Mouse (Mus musculus) liver, embryonic 12.5 days (tissue): Measurements from ENCODE around the gene Gpt2. TPM values are rescaled to one million over a fixed set of nuclear protein-coding genes. Genes with fewer than 3 reads are reported as not detected.

Source experiments
- ATAC-seq: fragments of 200-750 bp; cut with Nextera tagmentation; 2 replicates; pipeline ENCODE4 v1.8.0; 2017; ENCODE audit warnings: moderate number of reproducible peaks, mild to moderate bottlenecking, moderate library complexity
- H3K27ac ChIP-seq: fragments of 300-500 bp; sonication (generic); 2 replicates; pipeline ENCODE4 v1.5.1; 2016; ENCODE audit warnings: mild to moderate bottlenecking
- H3K27me3 ChIP-seq: fragments of 300-500 bp; sonication (generic); replicated peaks from 2 replicates; pipeline ENCODE4 v1.6.1; 2016; ENCODE audit warnings: mild to moderate bottlenecking, moderate library complexity
- H3K36me3 ChIP-seq: fragments of 300-500 bp; sonication (generic); 2 replicates; pipeline ENCODE4 v1.6.1; 2016; ENCODE audit warnings: mild to moderate bottlenecking, moderate library complexity
- H3K4me1 ChIP-seq: fragments of 300-500 bp; sonication (generic); 2 replicates; pipeline ENCODE4 v1.6.1; 2016
- H3K4me2 ChIP-seq: fragments of 300-500 bp; sonication (generic); 2 replicates; pipeline ENCODE4 v1.6.1; 2016; ENCODE audit warnings: mild to moderate bottlenecking, moderate library complexity
- H3K4me3 ChIP-seq: fragments of 300-500 bp; sonication (generic); 2 replicates; pipeline ENCODE4 v1.5.1; 2016; ENCODE audit warnings: mild to moderate bottlenecking, moderate library complexity
- H3K9ac ChIP-seq: fragments of 300-500 bp; sonication (generic); 2 replicates; pipeline ENCODE4 v1.6.1; 2016; ENCODE audit warnings: mild to moderate bottlenecking, moderate library complexity
- H3K9me3 ChIP-seq: fragments of 300-500 bp; sonication (generic); replicated peaks from 2 replicates; pipeline ENCODE4 v1.6.1; 2016; ENCODE audit warnings: mild to moderate bottlenecking, moderate library complexity
- WGBS: fragments of 180-500 bp; shearing (Covaris S2); methylation state at CpG from one replicate; pipeline ENCODE4 v1.1.7; 2016; ENCODE audit not compliant: insufficient replicate concordance; 5-methylcytosine and 5-hydroxymethylcytosine counted together
- polyA plus RNA-seq: library from polyadenylated mRNA; unstranded; fragments of >200 nt; fragmentation: Nextera tagmentation; extraction: Ambion mirVana; gene quantifications from 2 replicates; pipeline ENCODE4 v1.2.1, GENCODE M21; 2016

Gpt2 gene
- polyA plus RNA-seq, 1 experiment from 2014 or later, result 18.5 TPM

- Histone ChIP-seq H3K9me3 (no peaks in the 10 kb centered on the region), H3K36me3 (no peaks in the 10 kb centered on the region), H3K9ac (no peak overlapping the region), H3K4me2 (no peak overlapping the region), H3K27ac (no peak overlapping the region), H3K4me1 (peaks cover 16% of the 10 kb centered on the region), H3K4me3 (no peak overlapping the region), H3K27me3 (peaks cover 14% of the 10 kb centered on the region)
- no peak for ATAC-seq
These were observed 3.7 kb upstream of the Gpt2 start for GRCm38 (mm10) chr8:85488631-85489030.

GRCm38 (mm10) chr8:85489546-85489945, 2.8 kb upstream of the Gpt2 start:
- H3K4me2 ChIP-seq, result no peak overlapping the region
- no peak overlapping the region for H3K27ac ChIP-seq
- no peak overlapping the region for H3K4me3 ChIP-seq
- 78% methylated on average over 8 of the region's 8 CpGs for WGBS
- peaks cover 21% of the 10 kb centered on the region for H3K27me3 ChIP-seq
- H3K9me3 ChIP-seq, result no peaks in the 10 kb centered on the region
- H3K9ac ChIP-seq, result no peak overlapping the region
- no peak for ATAC-seq
- H3K36me3 ChIP-seq, result no peaks in the 10 kb centered on the region
- peaks cover 16% of the 10 kb centered on the region for H3K4me1 ChIP-seq

- WGBS, result 11% methylated on average over 49 of the region's 49 CpGs
- H3K4me2 ChIP-seq, result peak overlapping the region; percentile 81
- peaks cover 28% of the 10 kb centered on the region for H3K27me3 ChIP-seq
- peak overlapping the region; percentile 61 for H3K9ac ChIP-seq
- H3K36me3 ChIP-seq, result no peaks in the 10 kb centered on the region
- H3K9me3 ChIP-seq, result no peaks in the 10 kb centered on the region
- H3K27ac ChIP-seq, result no peak overlapping the region
- no peak for ATAC-seq
- peak overlapping the region; percentile 66 for H3K4me3 ChIP-seq
- H3K4me1 ChIP-seq, result peaks cover 21% of the 10 kb centered on the region
These were observed 860 bp downstream of the Gpt2 start for GRCm38 (mm10) chr8:85492940-85493931.

GRCm38 (mm10) chr8:85496125-85496524, 3.7 kb downstream of the Gpt2 start:
- Histone ChIP-seq H3K36me3 (no peaks in the 10 kb centered on the region), H3K9me3 (no peaks in the 10 kb centered on the region), H3K4me3 (no peak overlapping the region), H3K27me3 (peaks cover 28% of the 10 kb centered on the region), H3K4me2 (no peak overlapping the region), H3K9ac (no peak overlapping the region), H3K4me1 (peaks cover 28% of the 10 kb centered on the region), H3K27ac (no peak overlapping the region)
- ATAC-seq, result no peak
- WGBS, result 63% methylated on average over 5 of the region's 5 CpGs

DNA sequence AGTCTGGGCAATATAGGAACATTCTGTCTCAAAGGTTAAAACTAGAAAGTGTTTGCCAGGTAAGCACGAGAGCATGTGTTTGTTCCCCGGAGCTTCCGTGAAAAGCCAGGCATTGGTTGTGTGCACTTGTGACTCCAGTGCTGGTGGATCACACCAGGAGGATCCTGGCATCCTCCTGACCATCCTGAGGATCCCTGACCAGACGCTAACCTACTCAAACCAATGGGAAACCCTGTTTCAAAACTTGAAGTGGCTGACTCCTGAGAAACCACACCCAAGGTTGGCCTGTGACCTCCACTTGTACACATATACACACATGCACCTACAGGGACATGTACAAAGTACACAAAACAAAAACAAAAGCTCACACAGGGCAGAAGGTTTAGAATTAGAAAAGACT, 4.4 kb downstream of the Gpt2 start:
- Histone ChIP-seq H3K27ac (no peak overlapping the region), H3K9me3 (no peaks in the 10 kb centered on the region), H3K9ac (no peak overlapping the region), H3K4me1 (peaks cover 27% of the 10 kb centered on the region), H3K36me3 (no peaks in the 10 kb centered on the region), H3K4me2 (no peak overlapping the region), H3K27me3 (peaks cover 28% of the 10 kb centered on the region), H3K4me3 (no peak overlapping the region)
- ATAC-seq, result no peak
- WGBS, result 76% methylated on average over 4 of the region's 4 CpGs

DNA sequence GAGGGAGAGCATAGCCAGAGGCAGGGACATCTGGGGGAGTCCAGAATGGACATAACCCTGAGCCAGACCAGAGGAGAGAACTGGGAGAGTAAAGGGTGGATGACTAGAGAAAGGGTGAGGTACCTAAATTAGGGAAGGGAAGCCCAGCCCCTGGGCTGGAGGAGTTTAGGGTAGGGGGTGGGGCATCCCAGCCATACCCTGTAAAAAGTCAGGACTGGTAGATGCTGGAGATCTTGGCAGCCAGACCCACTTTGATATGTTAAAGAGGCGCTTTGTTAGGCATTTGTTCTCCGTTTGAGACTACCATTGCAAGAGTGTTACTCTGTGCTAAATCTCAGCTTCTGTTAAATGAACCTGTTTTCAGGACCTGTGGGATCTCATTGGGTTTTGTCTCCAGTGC, 6.2 kb downstream of the Gpt2 start:
- Histone ChIP-seq H3K9ac (no peak overlapping the region), H3K27ac (no peak overlapping the region), H3K4me3 (no peak overlapping the region), H3K4me2 (no peak overlapping the region), H3K9me3 (no peaks in the 10 kb centered on the region), H3K27me3 (peaks cover 15% of the 10 kb centered on the region), H3K36me3 (no peaks in the 10 kb centered on the region), H3K4me1 (0 out of 2 replicates have a peak, but pooled peaks cover 11% of the 10 kb centered on the region)
- WGBS, result 52% methylated on average over 2 of the region's 2 CpGs
- no peak; the same call in 1 of the 2 replicates for ATAC-seq

- Histone ChIP-seq H3K9ac (no peak overlapping the region), H3K4me2 (no peak overlapping the region), H3K4me3 (no peak overlapping the region), H3K27me3 (no peaks in the 10 kb centered on the region), H3K9me3 (no peaks in the 10 kb centered on the region), H3K36me3 (0 out of 2 replicates have a peak, but pooled peaks cover 3% of the 10 kb centered on the region), H3K4me1 (0 out of 2 replicates have a peak, but pooled peaks cover 11% of the 10 kb centered on the region), H3K27ac (no peak overlapping the region)
- WGBS, result 76% methylated on average over 10 of the region's 10 CpGs
- ATAC-seq, result no peak
These were observed 8.1 kb downstream of the Gpt2 start for GRCm38 (mm10) chr8:85500460-85500859.

DNA sequence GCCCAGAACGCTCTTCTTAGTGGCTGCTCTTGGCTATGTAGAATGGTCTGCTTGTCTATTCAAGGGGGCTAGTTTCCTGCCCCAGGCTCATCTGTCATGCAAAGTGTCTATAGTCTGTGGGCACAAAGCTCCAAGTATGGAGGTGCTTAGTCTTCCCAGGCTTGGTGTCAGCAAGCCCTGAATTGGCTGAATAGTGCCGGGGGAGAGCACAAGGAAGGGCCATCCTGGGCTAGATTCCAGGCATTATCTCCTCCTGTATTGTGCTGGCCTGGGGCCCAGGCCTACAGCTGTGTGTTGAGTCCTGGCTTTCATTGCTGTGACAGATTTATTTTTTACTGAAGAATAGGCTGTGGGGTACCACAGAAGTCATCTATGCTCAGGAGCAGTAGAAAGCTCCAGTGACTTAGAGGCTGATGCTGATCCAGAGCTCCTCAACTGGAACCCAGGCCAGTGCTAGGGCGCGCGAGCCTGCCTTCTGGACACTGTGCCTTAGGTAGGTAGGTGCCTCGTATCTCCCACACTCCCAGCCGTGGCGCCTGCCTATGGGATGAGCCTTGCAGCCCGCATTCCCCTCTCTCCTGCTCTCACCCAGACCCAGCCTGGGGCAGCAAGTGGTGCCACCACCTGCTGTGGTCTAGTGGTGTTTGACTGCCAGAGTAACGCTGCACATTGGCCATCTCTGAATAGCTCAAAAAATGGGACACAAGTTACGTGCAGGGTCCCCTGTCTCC, 8.7 kb downstream of the Gpt2 start:
- ATAC-seq, result no peak
- Histone ChIP-seq H3K27ac (no peak overlapping the region), H3K4me2 (no peak overlapping the region), H3K27me3 (no peaks in the 10 kb centered on the region), H3K4me3 (no peak overlapping the region), H3K9ac (no peak overlapping the region), H3K4me1 (0 out of 2 replicates have a peak, but pooled peaks cover 11% of the 10 kb centered on the region), H3K36me3 (0 out of 2 replicates have a peak, but pooled peaks cover 3% of the 10 kb centered on the region), H3K9me3 (no peaks in the 10 kb centered on the region)
- WGBS, result 78% methylated on average over 11 of the region's 11 CpGs

GRCm38 (mm10) chr8:85502381-85502780, 10.0 kb downstream of the Gpt2 start:
- Histone ChIP-seq H3K27me3 (no peaks in the 10 kb centered on the region), H3K4me3 (no peak overlapping the region), H3K9ac (no peak overlapping the region), H3K4me1 (0 out of 2 replicates have a peak, but pooled peaks cover 7% of the 10 kb centered on the region), H3K9me3 (no peaks in the 10 kb centered on the region), H3K4me2 (no peak overlapping the region), H3K27ac (no peak overlapping the region), H3K36me3 (0 out of 2 replicates have a peak, but pooled peaks cover 3% of the 10 kb centered on the region)
- ATAC-seq, result no peak
- 42% methylated on average over 2 of the region's 2 CpGs for WGBS

DNA sequence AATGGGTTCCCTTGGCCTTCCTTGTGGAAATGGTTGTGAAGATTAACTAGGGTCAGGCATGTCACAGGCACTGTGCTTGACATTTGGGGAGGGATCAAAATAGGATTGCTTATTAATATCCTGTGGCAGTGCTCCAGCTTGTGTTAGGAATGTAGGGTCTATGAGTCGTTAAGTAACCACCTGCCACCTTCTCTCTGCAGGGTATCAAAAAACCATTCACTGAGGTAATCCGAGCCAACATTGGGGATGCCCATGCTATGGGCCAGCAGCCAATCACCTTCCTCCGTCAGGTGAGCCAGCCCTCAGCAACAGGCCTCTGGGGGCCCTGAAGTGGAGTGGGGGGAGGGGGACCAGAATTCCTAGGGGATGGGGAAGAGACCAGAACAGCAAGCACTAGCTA, 10.7 kb downstream of the Gpt2 start:
- 0 out of 2 replicates have a peak, but pooled peaks cover 7% of the 10 kb centered on the region for H3K4me1 ChIP-seq
- H3K36me3 ChIP-seq, result 0 out of 2 replicates have a peak, but pooled peaks cover 3% of the 10 kb centered on the region
- H3K4me3 ChIP-seq, result no peak overlapping the region
- no peaks in the 10 kb centered on the region; the same call in 1 of the 2 replicates for H3K27me3 ChIP-seq
- H3K9me3 ChIP-seq, result no peaks in the 10 kb centered on the region
- no peak overlapping the region for H3K4me2 ChIP-seq
- no peak overlapping the region for H3K27ac ChIP-seq
- no peak for ATAC-seq
- 74% methylated on average over 3 of the region's 3 CpGs for WGBS
- H3K9ac ChIP-seq, result no peak overlapping the region

DNA sequence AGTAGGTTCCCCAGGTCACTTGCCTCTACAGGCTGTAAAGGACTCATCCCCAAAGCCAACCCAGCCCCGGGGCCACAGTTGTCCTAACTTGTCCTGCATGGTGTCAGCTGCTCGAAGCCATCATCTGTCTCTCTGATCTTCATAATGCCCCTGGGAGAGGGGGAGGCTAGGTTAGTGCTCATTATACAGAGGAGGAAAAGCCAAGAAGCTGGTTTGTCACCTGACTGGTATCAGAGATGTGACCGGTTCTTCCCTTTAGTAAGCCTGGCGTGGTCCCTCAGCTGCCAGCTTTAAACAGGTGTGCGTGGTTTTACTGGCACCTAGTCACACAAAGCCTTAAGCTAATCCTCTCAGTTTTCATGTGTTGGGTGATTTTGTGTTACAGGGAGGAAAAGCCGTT, 12.3 kb downstream of the Gpt2 start:
- Histone ChIP-seq H3K27ac (no peak overlapping the region), H3K9ac (no peak overlapping the region), H3K36me3 (peaks cover 18% of the 10 kb centered on the region), H3K27me3 (no peaks in the 10 kb centered on the region; the same call in 1 of the 2 replicates), H3K4me1 (no peaks in the 10 kb centered on the region), H3K4me3 (no peak overlapping the region), H3K4me2 (no peak overlapping the region), H3K9me3 (no peaks in the 10 kb centered on the region)
- no peak for ATAC-seq
- 70% methylated on average over 6 of the region's 6 CpGs for WGBS

DNA sequence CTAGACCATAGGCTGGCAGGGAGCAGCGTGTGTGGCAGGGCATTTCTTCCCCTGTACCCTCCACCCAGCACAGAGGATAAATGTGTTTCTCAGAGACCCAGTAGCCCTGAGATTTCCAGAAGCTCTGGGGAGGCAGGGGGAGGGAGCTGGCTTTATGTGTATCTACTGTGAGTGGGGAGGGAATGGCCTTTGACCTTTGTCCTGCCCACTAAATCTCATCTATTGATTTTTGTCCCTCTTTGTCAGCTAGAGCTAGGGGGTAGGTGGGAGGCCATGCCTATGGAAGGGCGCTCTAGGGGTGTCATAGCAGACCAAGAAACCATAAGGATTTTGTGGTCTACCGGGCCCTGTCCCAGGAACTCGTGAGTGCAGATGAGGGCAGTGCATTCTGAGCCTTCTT, 14.2 kb downstream of the Gpt2 start:
- no peak overlapping the region for H3K4me3 ChIP-seq
- no peak overlapping the region for H3K9ac ChIP-seq
- H3K36me3 ChIP-seq, result peaks cover 29% of the 10 kb centered on the region
- peak overlapping the region; percentile 36; the same call in 1 of the 2 replicates for H3K27ac ChIP-seq
- H3K27me3 ChIP-seq, result no peaks in the 10 kb centered on the region; the same call in 1 of the 2 replicates
- H3K4me2 ChIP-seq, result no peak overlapping the region
- ATAC-seq, result peak; percentile 63
- WGBS, result 63% methylated on average over 4 of the region's 4 CpGs
- H3K9me3 ChIP-seq, result no peaks in the 10 kb centered on the region
- H3K4me1 ChIP-seq, result no peaks in the 10 kb centered on the region
